Mouse (Mus musculus) midbrain, embryonic 11.5 days (tissue): ENCODE measurements around the gene Rnf135. TPM values are rescaled to one million over a fixed set of nuclear protein-coding genes. Genes with fewer than 3 reads are reported as not detected.
"Not testable (repeated sequence)": the region's sequence is repeated elsewhere in the genome, so short reads cannot be mapped to it uniquely, and the experiment has no call there.

Experiments used
- ATAC-seq: fragments of 200-750 bp; cut with Nextera tagmentation; 2 replicates; pipeline ENCODE4 v1.8.0; 2017; ENCODE audit warnings: moderate TSS enrichment, moderate library complexity; ENCODE audit not compliant: low FRiP score
- DNase-seq: peaks from one replicate; pipeline ENCODE4 v3.0.0; 2015; ENCODE audit warnings: low spot score; ENCODE audit errors: missing footprints
- H3K27ac ChIP-seq: fragments of 300-500 bp; sonication (generic); 2 replicates; pipeline ENCODE4 v1.5.1; 2014; ENCODE audit warnings: low read depth, low read length
- H3K27me3 ChIP-seq: fragments of 300-500 bp; sonication (generic); 2 replicates; pipeline ENCODE4 v1.6.1; 2014; ENCODE audit warnings: mild to moderate bottlenecking, low read length, moderate library complexity, mixed read lengths; ENCODE audit not compliant: control insufficient read depth, insufficient read depth
- H3K36me3 ChIP-seq: fragments of 300-500 bp; sonication (generic); 2 replicates; pipeline ENCODE4 v1.6.1; 2014; ENCODE audit warnings: mild to moderate bottlenecking, low read length, moderate library complexity, mixed read lengths; ENCODE audit not compliant: control insufficient read depth, insufficient read depth
- H3K4me1 ChIP-seq: fragments of 300-500 bp; sonication (generic); 2 replicates; pipeline ENCODE4 v1.6.1; 2014; ENCODE audit warnings: low read length; ENCODE audit not compliant: control insufficient read depth, insufficient read depth
- H3K4me2 ChIP-seq: fragments of 300-500 bp; sonication (generic); 2 replicates; pipeline ENCODE4 v1.6.1; 2014; ENCODE audit warnings: mild to moderate bottlenecking, moderate library complexity
- H3K4me3 ChIP-seq: fragments of 300-500 bp; sonication (generic); 2 replicates; pipeline ENCODE4 v1.5.1; 2014; ENCODE audit warnings: low read depth, low read length
- H3K9ac ChIP-seq: fragments of 300-500 bp; sonication (generic); 2 replicates; pipeline ENCODE4 v1.6.1; 2014; ENCODE audit warnings: low read length
- H3K9me3 ChIP-seq: fragments of 300-500 bp; sonication (generic); 2 replicates; pipeline ENCODE4 v1.6.1; 2016; ENCODE audit warnings: low read length; ENCODE audit not compliant: control insufficient read depth
- WGBS: fragments of 180-500 bp; shearing (Covaris S2); extraction: QIAGEN DNeasy Blood & Tissue Kit; methylation state at CpG from one replicate; pipeline ENCODE4 v1.1.7; 2014; 5-methylcytosine and 5-hydroxymethylcytosine counted together
- polyA plus RNA-seq: library from polyadenylated mRNA; unstranded; fragments of >200 nt; fragmentation: Nextera tagmentation; extraction: Ambion mirVana; gene quantifications from 2 replicates; pipeline ENCODE4 v1.2.1, GENCODE M21; 2014

Gene Rnf135
- polyA plus RNA-seq, 1 experiment from 2014 or later: 2.1 TPM

DNA sequence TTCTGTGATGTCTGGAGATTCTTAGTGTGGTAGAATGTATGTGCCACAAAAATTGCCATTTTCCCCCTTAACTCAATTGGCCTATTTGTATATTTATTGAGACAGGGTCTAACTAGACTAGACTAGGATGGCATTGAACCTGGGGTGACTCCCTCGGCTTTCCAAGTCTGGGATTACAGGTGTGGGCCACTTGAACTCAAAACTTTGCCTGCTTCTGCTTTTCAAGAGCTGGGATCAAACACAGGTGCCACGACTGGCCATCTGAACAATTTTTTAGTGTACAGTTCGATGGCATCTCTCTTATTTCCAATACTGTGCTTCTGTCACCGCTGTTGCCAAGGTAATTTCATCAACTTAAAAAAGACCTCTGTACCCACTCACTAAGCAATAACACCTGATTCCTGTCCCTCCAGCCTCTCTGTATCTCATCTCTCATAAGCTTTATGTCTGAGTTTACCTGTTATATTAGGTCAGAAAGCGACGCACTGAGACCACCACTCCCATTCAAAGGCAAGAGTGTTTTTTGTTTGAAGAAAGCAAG lies 950 bp downstream of the Rnf135 start:
- WGBS: 91% methylated on average over 6 of the region's 6 CpGs
- DNase-seq (peak; percentile 85), ATAC-seq (no peak)
- no peaks in the 10 kb centered on the region for H3K4me1 ChIP-seq
- no peaks in the 10 kb centered on the region for H3K9me3 ChIP-seq
- H3K27me3 ChIP-seq: no peaks in the 10 kb centered on the region
- no peak overlapping the region for H3K4me2 ChIP-seq
- no peak overlapping the region for H3K27ac ChIP-seq
- peak overlapping the region; percentile 40; the same call in 1 of the 2 replicates for H3K4me3 ChIP-seq
- no peaks in the 10 kb centered on the region for H3K36me3 ChIP-seq
- H3K9ac ChIP-seq: no peak overlapping the region

DNA sequence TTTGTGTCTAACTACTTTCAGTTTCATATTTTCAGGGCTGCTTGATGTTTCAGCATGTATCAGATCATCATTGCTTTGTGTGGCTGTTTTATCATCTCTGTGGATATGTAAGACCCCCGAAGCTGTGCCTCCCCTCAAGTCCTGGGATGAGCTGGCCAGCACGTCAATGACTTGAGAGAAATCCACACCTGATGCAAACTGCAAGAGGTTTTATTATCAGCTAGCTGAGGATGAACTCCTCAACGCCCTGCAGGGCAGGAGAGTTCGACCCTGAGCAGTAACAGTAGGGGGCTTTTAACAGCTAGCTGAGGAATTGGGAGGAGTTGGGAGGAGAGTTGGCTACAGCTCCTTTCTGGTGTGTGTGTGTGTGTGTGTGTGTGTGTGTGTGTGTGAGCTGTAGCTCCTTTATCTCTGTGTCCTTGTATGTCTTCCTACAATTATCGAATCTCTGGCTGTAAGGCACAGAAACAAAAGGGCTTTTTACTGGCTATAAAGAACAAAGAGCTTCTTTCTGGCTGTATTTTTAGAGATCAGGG lies 1.9 kb downstream of the Rnf135 start:
- H3K9ac ChIP-seq, H3K27ac ChIP-seq, DNase-seq, H3K9me3 ChIP-seq, H3K36me3 ChIP-seq, ATAC-seq, H3K4me2 ChIP-seq, H3K4me3 ChIP-seq, H3K4me1 ChIP-seq, H3K27me3 ChIP-seq: not testable (repeated sequence)
- 70% methylated on average over 5 of the region's 5 CpGs for WGBS

DNA sequence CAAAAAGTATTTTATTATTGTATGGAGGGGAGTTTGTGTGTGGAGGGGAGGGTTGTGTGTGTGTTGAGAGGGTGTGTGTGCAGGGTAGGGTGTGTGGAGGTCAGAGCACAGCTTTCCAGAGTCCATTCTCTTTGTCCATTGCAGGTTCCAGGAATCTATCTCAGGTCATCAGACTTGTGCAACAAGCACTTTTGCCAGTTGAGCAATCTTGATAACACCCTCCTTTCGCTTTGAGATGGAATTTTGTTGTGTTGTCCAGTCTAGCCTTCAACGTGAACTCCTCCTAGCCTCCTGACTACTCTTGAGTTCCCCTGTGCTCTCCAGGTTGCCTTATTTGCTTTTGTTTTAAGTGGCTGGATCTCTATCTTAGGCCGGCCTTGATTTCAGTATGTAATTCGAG lies 6.6 kb downstream of the Rnf135 start:
- no peak overlapping the region for H3K9ac ChIP-seq
- no peaks in the 10 kb centered on the region for H3K9me3 ChIP-seq
- DNase-seq (no peak), ATAC-seq (no peak)
- H3K4me2 ChIP-seq: no peak overlapping the region
- 79% methylated on average over 4 of the region's 4 CpGs for WGBS
- no peaks in the 10 kb centered on the region for H3K27me3 ChIP-seq
- H3K4me3 ChIP-seq: no peak overlapping the region
- H3K27ac ChIP-seq: no peak overlapping the region
- no peaks in the 10 kb centered on the region for H3K4me1 ChIP-seq
- no peaks in the 10 kb centered on the region for H3K36me3 ChIP-seq

DNA sequence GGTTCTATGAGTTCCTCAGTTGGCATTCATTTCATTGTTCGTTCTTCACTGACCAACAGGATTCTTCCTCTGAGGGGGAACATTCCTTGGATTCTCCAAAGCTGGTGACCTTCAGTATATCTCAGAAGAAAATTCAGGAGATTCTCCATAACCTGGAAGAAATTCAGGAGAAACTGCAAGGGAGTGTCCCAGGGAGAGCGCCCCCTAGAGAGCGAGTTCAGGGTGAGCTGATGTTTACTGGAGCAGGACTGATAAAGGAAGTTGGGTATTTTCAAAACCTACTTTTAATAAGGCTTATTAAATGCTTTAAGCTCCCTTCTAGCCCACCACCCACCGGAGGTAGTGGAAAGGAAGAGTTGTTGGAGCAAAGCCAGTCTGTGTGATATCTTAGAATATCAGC lies 10.2 kb downstream of the Rnf135 start:
- Histone ChIP-seq H3K4me2 (no peak overlapping the region), H3K36me3 (no peaks in the 10 kb centered on the region), H3K4me3 (no peak overlapping the region), H3K9me3 (no peaks in the 10 kb centered on the region), H3K9ac (no peak overlapping the region), H3K27ac (no peak overlapping the region), H3K4me1 (no peaks in the 10 kb centered on the region), H3K27me3 (no peaks in the 10 kb centered on the region)
- WGBS: 71% methylated on average over 4 of the region's 4 CpGs
- no peak for DNase-seq
- ATAC-seq: no peak

DNA sequence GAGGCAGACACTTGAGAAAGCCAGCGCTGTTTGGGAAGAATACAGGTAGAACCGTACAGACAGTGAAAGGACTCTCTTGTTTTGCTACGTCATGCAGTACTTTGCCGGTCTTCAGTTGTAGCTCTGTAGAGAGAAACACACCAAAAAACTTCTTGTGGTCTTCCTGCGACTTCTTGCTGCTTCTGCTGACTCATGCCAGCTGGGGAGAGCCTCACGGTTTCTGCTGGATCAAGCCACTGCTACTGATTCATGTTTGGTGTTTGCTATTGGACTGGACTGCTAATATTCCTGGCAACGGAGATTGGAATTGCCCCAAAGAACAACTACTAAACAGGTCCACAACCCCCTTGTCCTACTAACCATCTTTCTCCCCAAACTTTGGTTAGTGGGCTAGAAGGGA lies 12.7 kb downstream of the Rnf135 start:
- H3K4me2 ChIP-seq: no peak overlapping the region
- no peak overlapping the region for H3K9ac ChIP-seq
- no peaks in the 10 kb centered on the region for H3K27me3 ChIP-seq
- DNase-seq (no peak), ATAC-seq (no peak)
- no peak overlapping the region for H3K27ac ChIP-seq
- no peaks in the 10 kb centered on the region for H3K9me3 ChIP-seq
- H3K4me1 ChIP-seq: no peaks in the 10 kb centered on the region
- no peaks in the 10 kb centered on the region for H3K36me3 ChIP-seq
- H3K4me3 ChIP-seq: no peak overlapping the region
- 86% methylated on average over 7 of the region's 7 CpGs for WGBS

DNA sequence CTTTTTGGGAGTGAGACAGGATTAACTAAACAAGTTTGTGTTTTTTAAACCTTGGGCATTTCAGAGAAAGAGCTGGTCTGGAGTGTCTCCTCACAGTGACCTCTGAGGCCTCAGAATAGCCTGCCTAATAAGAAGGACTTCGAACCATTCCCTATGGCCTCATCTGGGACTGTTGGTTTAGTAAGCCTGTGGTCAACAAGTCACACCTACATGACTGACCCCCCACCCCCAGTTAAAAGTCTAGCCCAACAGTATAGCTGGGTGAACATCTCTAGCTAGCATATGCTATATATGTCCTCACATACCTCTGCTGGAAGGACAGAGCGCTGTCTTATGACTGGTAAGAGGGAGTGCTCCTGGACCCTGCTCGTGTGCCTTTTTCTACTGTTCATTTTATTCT lies 15.7 kb downstream of the Rnf135 start:
- ATAC-seq (no peak), DNase-seq (no peak)
- Histone ChIP-seq H3K9ac (no peak overlapping the region), H3K4me2 (no peak overlapping the region), H3K27me3 (no peaks in the 10 kb centered on the region), H3K9me3 (no peaks in the 10 kb centered on the region), H3K4me3 (no peak overlapping the region), H3K36me3 (no peaks in the 10 kb centered on the region), H3K4me1 (no peaks in the 10 kb centered on the region), H3K27ac (no peak overlapping the region)
- 92% methylated on average over 3 of the region's 3 CpGs for WGBS

DNA sequence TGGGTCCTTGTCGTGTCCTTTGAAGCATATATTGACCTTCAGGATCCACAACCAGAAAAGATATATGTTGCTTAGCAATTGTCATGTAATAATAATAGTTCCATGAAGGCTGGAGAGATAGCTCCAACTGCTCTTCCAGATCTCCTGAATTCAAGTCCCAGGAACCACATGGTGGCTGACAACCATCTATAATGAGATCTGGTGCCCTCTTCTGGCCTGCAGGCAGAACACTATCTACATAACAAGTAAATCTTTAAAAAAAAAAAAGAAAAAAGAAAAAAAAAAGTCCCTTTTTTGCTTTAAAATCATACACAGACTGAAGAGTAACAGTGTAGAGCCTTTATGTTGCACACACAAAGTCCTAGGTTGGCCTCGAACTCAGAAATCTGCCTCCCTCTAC lies 16.1 kb downstream of the Rnf135 start:
- Histone ChIP-seq H3K4me1 (no peaks in the 10 kb centered on the region), H3K9ac (no peak overlapping the region), H3K9me3 (no peaks in the 10 kb centered on the region), H3K27ac (no peak overlapping the region), H3K36me3 (no peaks in the 10 kb centered on the region), H3K27me3 (no peaks in the 10 kb centered on the region), H3K4me3 (no peak overlapping the region), H3K4me2 (no peak overlapping the region)
- DNase-seq (no peak), ATAC-seq (no peak)
- 95% methylated on average over 2 of the region's 2 CpGs for WGBS

DNA sequence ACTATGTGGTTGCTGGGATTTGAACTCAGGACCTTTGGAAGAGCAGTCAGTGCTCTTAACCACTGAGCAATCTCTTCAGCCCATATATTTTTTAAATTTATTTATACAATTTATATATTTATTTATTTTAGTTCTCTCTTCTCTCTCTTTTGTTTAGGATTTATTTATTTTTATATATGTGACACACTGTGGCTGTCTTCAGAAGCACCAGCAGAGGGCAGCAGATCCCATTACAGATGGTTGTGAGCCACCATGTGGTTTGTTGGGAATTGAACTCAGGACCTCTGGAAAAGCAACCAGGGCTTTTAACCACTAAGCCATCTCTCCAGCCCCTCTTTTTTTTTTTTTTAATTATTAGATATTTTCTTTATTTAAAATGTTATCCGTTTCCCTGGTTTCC lies 16.7 kb downstream of the Rnf135 start:
- Histone ChIP-seq H3K4me2 (no peak overlapping the region), H3K36me3 (no peaks in the 10 kb centered on the region), H3K4me3 (no peak overlapping the region), H3K9ac (no peak overlapping the region), H3K27me3 (no peaks in the 10 kb centered on the region), H3K4me1 (no peaks in the 10 kb centered on the region), H3K9me3 (no peaks in the 10 kb centered on the region), H3K27ac (no peak overlapping the region)
- WGBS: 80% methylated on average over 1 of the region's 1 CpGs
- DNase-seq (no peak), ATAC-seq (no peak)

DNA sequence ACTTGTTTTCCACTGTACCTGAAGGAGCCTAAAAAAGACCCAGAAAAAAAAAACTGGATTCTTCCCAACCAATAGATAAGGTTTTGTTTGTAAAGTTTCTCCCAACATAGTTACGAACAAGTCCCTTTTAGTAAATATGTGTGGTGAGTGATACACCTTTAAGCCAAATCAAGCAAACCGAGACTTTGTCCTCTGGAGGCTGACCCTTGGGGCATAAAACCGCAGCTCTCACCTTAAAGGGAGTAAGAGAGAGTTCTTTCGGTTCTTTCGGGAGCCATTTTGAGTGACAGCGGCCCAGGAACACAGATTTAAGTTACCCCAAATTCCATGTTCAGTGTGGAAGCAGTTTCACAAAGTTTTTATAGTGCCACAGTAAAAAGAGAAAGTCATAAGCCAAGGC lies 18.6 kb downstream of the Rnf135 start:
- Histone ChIP-seq H3K4me2 (no peak overlapping the region), H3K9me3 (no peaks in the 10 kb centered on the region), H3K4me3 (no peak overlapping the region), H3K27me3 (no peaks in the 10 kb centered on the region), H3K4me1 (no peaks in the 10 kb centered on the region), H3K27ac (no peak overlapping the region), H3K36me3 (no peaks in the 10 kb centered on the region), H3K9ac (no peak overlapping the region)
- 84% methylated on average over 6 of the region's 6 CpGs for WGBS
- no peak for DNase-seq
- no peak for ATAC-seq
